Mouse (Mus musculus) thymus, adult 2 months (tissue): Measurements from ENCODE around the gene Dhx37.

Experiments
- CTCF ChIP-seq: fragments of 200-500 bp; IDR thresholded peaks from 2 replicates; pipeline ENCODE4 v1.5.1; 2012; ENCODE audit warnings: mild to moderate bottlenecking, control low read depth, low read length, moderate library complexity, borderline replicate concordance; ENCODE audit not compliant: control insufficient read depth, poor library complexity, insufficient read depth; ENCODE audit errors: extremely low read depth
- POLR2A ChIP-seq: fragments of 200-500 bp; IDR thresholded peaks from 2 replicates; pipeline ENCODE4 v1.6.1; 2012; ENCODE audit warnings: mild to moderate bottlenecking, low read length, control low read depth, moderate library complexity; ENCODE audit not compliant: control insufficient read depth, poor library complexity, insufficient read depth; ENCODE audit errors: extremely low read depth

GRCm38 (mm10) chr5:125389579-125390441, 44.1 kb downstream of the Dhx37 start, which contains the start of gene Ubc:
- TF ChIP-seq CTCF, result no peak
- TF ChIP-seq POLR2A, result peak; percentile 100
